Comparison of ENCODE assay signal across 15 mouse cellular contexts in genomic region chr15:103523156-103523555, GRCm38 (mm10). TPM values are rescaled to one million over a fixed set of nuclear protein-coding genes. Genes with fewer than 3 reads are reported as not detected.
DNase-seq lines count a peak whose midpoint lies in the region; ATAC-seq and TF ChIP-seq lines count a peak whose summit lies in the region.
"Had no signal": no experiment of that assay in that cellular context is flagged by ENCODE, and none has a peak within 500 bp of the region (broad histone marks: within the 10 kb centered on the region; RNA-seq: fewer than 3 reads in every experiment).

No protein-coding gene starts in this region.

- H3K4me2 ChIP-seq in neural tube, embryonic 11.5 days (ENCODE audit: low read depth), result no peak overlapping the region
- H3K4me2 ChIP-seq in forebrain, postnatal 0 days (ENCODE audit: low read depth), result no peak overlapping the region
- peak overlapping the region; percentile 2; the same call in 1 of the 2 replicates for H3K4me2 ChIP-seq in midbrain, embryonic 12.5 days (replicated peaks)
- H3K4me2 ChIP-seq in heart, embryonic 11.5 days, result no peak overlapping the region

- 48% methylated on average over 3 of the region's 3 CpGs for WGBS in neural tube, embryonic 11.5 days
- WGBS in forebrain, postnatal 0 days, result 28% methylated on average over 3 of the region's 3 CpGs
- 30% methylated on average over 3 of the region's 3 CpGs for WGBS in midbrain, embryonic 12.5 days
- 60% methylated on average over 3 of the region's 3 CpGs for WGBS in heart, embryonic 11.5 days (ENCODE audit: insufficient replicate concordance)

- peaks cover 12% of the 10 kb centered on the region for H3K4me1 ChIP-seq in neural tube, embryonic 11.5 days (ENCODE audit: control insufficient read depth, insufficient read depth, low read length)
- peaks cover 19% of the 10 kb centered on the region for H3K4me1 ChIP-seq in forebrain, postnatal 0 days (ENCODE audit: insufficient read depth)
- H3K4me1 ChIP-seq in midbrain, embryonic 12.5 days, result peaks cover 39% of the 10 kb centered on the region
- H3K4me1 ChIP-seq in heart, embryonic 11.5 days (ENCODE audit: control insufficient read depth, insufficient read depth, low read length), result peaks cover 10% of the 10 kb centered on the region; the same call in 1 of the 2 replicates

- no peak for TF ChIP-seq CTCF in forebrain, postnatal 0 days (IDR thresholded peaks at IDR 0.05; ENCODE audit: low read depth)

- no peaks in the 10 kb centered on the region for H3K27me3 ChIP-seq in neural tube, embryonic 11.5 days (ENCODE audit: control insufficient read depth, insufficient read depth, low read length)
- no peaks in the 10 kb centered on the region for H3K27me3 ChIP-seq in forebrain, postnatal 0 days (ENCODE audit: insufficient read depth, low read length)
- no peaks in the 10 kb centered on the region for H3K27me3 ChIP-seq in midbrain, embryonic 12.5 days
- H3K27me3 ChIP-seq in heart, embryonic 11.5 days (ENCODE audit: control insufficient read depth, insufficient read depth, low read length), result no peaks in the 10 kb centered on the region

- no peak overlapping the region for H3K9ac ChIP-seq in neural tube, embryonic 11.5 days (ENCODE audit: low read length)
- H3K9ac ChIP-seq in forebrain, postnatal 0 days, result no peak overlapping the region
- no peak overlapping the region for H3K9ac ChIP-seq in midbrain, embryonic 12.5 days (replicated peaks)
- no peak overlapping the region for H3K9ac ChIP-seq in heart, embryonic 11.5 days (ENCODE audit: low read depth, low read length)
- H3K9ac ChIP-seq: liver, embryonic 14.5 days had no signal

- no peak for DNase-seq in neural tube, embryonic 11.5 days (ENCODE audit: low spot score)
- no peak for DNase-seq in neural tube, embryonic 10.5 days (ENCODE audit: extremely low spot score, low spot score)
- DNase-seq in forebrain, postnatal 0 days, result peak; percentile 68
- no peak for DNase-seq in gastrocnemius, adult 18-20 months (ENCODE audit: low spot score)
- no peak for DNase-seq in cerebellum, adult 11-12 months
- DNase-seq: cerebellum, adult 9-11 months; heart, adult 18-20 months; heart, postnatal 36 days had no signal

- no peaks in the 10 kb centered on the region for H3K9me3 ChIP-seq in neural tube, embryonic 11.5 days (ENCODE audit: control insufficient read depth, low read length)
- no peaks in the 10 kb centered on the region for H3K9me3 ChIP-seq in forebrain, postnatal 0 days (ENCODE audit: low read length)
- H3K9me3 ChIP-seq in midbrain, embryonic 12.5 days, result no peaks in the 10 kb centered on the region
- no peaks in the 10 kb centered on the region for H3K9me3 ChIP-seq in heart, embryonic 11.5 days (replicated peaks; ENCODE audit: control insufficient read depth, low read length)

- no peak overlapping the region for H3K4me3 ChIP-seq in neural tube, embryonic 11.5 days (ENCODE audit: low read depth, low read length)
- no peak overlapping the region for H3K4me3 ChIP-seq in forebrain, postnatal 0 days (ENCODE audit: low read depth, low read length)
- no peak overlapping the region for H3K4me3 ChIP-seq in midbrain, embryonic 12.5 days
- no peak overlapping the region for H3K4me3 ChIP-seq in heart, embryonic 11.5 days (ENCODE audit: low read depth, low read length)

- no peak for ATAC-seq in neural tube, embryonic 11.5 days (ENCODE audit: insufficient read depth, low FRiP score, low TSS enrichment)
- ATAC-seq in forebrain, postnatal 0 days, result peak; percentile 42
- no peak for ATAC-seq in midbrain, embryonic 12.5 days (ENCODE audit: low FRiP score, low read depth)
- ATAC-seq in heart, embryonic 11.5 days (replicated peaks; ENCODE audit: insufficient number of reproducible peaks, low FRiP score, low TSS enrichment), result no peak

- H3K36me3 ChIP-seq in neural tube, embryonic 11.5 days (ENCODE audit: control insufficient read depth, insufficient read depth, low read length), result no peaks in the 10 kb centered on the region
- peaks cover 34% of the 10 kb centered on the region for H3K36me3 ChIP-seq in forebrain, postnatal 0 days (ENCODE audit: insufficient read depth)
- peaks cover 56% of the 10 kb centered on the region for H3K36me3 ChIP-seq in midbrain, embryonic 12.5 days
- H3K36me3 ChIP-seq in heart, embryonic 11.5 days (ENCODE audit: control insufficient read depth, insufficient read depth, low read length), result no peaks in the 10 kb centered on the region

- 0 out of 2 replicates have a peak overlapping the region, but pooled peaks have one; percentile 17 for H3K27ac ChIP-seq in neural tube, embryonic 11.5 days (ENCODE audit: low read depth, low read length)
- peak overlapping the region; percentile 73 for H3K27ac ChIP-seq in forebrain, postnatal 0 days (ENCODE audit: low read depth, low read length)
- H3K27ac ChIP-seq in midbrain, embryonic 12.5 days (replicated peaks), result peak overlapping the region; percentile 52; the same call in 1 of the 2 replicates
- H3K27ac ChIP-seq in heart, embryonic 11.5 days (ENCODE audit: low read depth, low read length), result no peak overlapping the region
- H3K27ac ChIP-seq: liver, embryonic 14.5 days had no signal

RNA-seq across cellular contexts. Expression of gene Ppp1r1a, which starts 14.6 kb away (rescaled TPM):
- 34.7 and 35.6 TPM in 2 replicates for polyA plus RNA-seq in neural tube, embryonic 11.5 days (2014; fragmentation: Nextera tagmentation; extraction: Ambion mirVana)
- 109 and 128 TPM in 2 replicates for total RNA-seq in forebrain, postnatal 0 days (2014; rRNA removed)
- polyA plus RNA-seq in forebrain, postnatal 0 days (2015; fragmentation: Nextera tagmentation; extraction: Ambion mirVana), result 206 and 236 TPM in 2 replicates
- polyA plus RNA-seq in midbrain, embryonic 12.5 days (2016; fragmentation: Nextera tagmentation; extraction: Ambion mirVana), result 66.3 and 66.7 TPM in 2 replicates
- 100 to 1,000 TPM in 1 of 2 experiments, 10 to 100 TPM in 1; 92.3 to 143 TPM for total RNA-seq in gastrocnemius, adult 18-20 months (2021)
- 82.6 and 82.9 TPM in 2 replicates for polyA plus RNA-seq in heart, embryonic 11.5 days (2014; fragmentation: Nextera tagmentation; extraction: Ambion mirVana)

RNA-seq across cellular contexts. Expression of gene Pde1b, which starts 20.3 kb away (rescaled TPM):
- 26.8 and 27.6 TPM in 2 replicates for polyA plus RNA-seq in neural tube, embryonic 11.5 days (2014; fragmentation: Nextera tagmentation; extraction: Ambion mirVana)
- total RNA-seq in forebrain, postnatal 0 days (2014; rRNA removed), result 78.8 and 79.0 TPM in 2 replicates
- 43.4 and 54.1 TPM in 2 replicates for polyA plus RNA-seq in forebrain, postnatal 0 days (2015; fragmentation: Nextera tagmentation; extraction: Ambion mirVana)
- 47.8 and 48.7 TPM in 2 replicates for polyA plus RNA-seq in midbrain, embryonic 12.5 days (2016; fragmentation: Nextera tagmentation; extraction: Ambion mirVana)
- under 1 TPM; 0.30 to 0.81 TPM for total RNA-seq in gastrocnemius, adult 18-20 months (2021)
- polyA plus RNA-seq in heart, embryonic 11.5 days (2014; fragmentation: Nextera tagmentation; extraction: Ambion mirVana), result 4.0 and 4.3 TPM in 2 replicates

RNA-seq across cellular contexts. Expression of gene Glycam1, which starts 41.7 kb away (rescaled TPM):
- not detected in 2 replicates for polyA plus RNA-seq in neural tube, embryonic 11.5 days (2014; fragmentation: Nextera tagmentation; extraction: Ambion mirVana)
- total RNA-seq in forebrain, postnatal 0 days (2014; rRNA removed), result not detected in 2 replicates
- 0.24 TPM in 1 of 2 replicates, not detected in the other for polyA plus RNA-seq in forebrain, postnatal 0 days (2015; fragmentation: Nextera tagmentation; extraction: Ambion mirVana)
- not detected in 2 replicates for polyA plus RNA-seq in midbrain, embryonic 12.5 days (2016; fragmentation: Nextera tagmentation; extraction: Ambion mirVana)
- not detected for total RNA-seq in gastrocnemius, adult 18-20 months (2021)
- polyA plus RNA-seq in heart, embryonic 11.5 days (2014; fragmentation: Nextera tagmentation; extraction: Ambion mirVana), result not detected in 2 replicates
- total RNA-seq: heart, postnatal 36 days; left cerebral cortex, postnatal 36 days had no signal
- polyA plus RNA-seq: embryonic facial prominence, embryonic 14.5 days; frontal cortex, adult 2 months; kidney, embryonic 16.5 days; liver, embryonic 14.5 days had no signal
